Mouse (Mus musculus): ENCODE measurements around the gene Ctnna2. TPM values are rescaled to one million over a fixed set of nuclear protein-coding genes. Genes with fewer than 3 reads are reported as not detected.

Gene Ctnna2
- polyA plus RNA-seq, 1 experiment from 2014 or later: not detected

- no peak overlapping the region for H3K27ac ChIP-seq (ENCODE audit: low read depth)
- 74% methylated on average over 5 of the region's 5 CpGs for WGBS (ENCODE audit: insufficient replicate concordance)
- H3K4me1 ChIP-seq (ENCODE audit: insufficient read depth): no peaks in the 10 kb centered on the region
- no peak overlapping the region for H3K9ac ChIP-seq (replicated peaks)
- no peak for ATAC-seq
- no peak for TF ChIP-seq EP300 (IDR thresholded peaks at IDR 0.05; ENCODE audit: low read depth)
- H3K4me2 ChIP-seq (ENCODE audit: low read depth, low read length): no peak overlapping the region
- no peaks in the 10 kb centered on the region for H3K36me3 ChIP-seq (replicated peaks; ENCODE audit: insufficient read depth, low read length)
- DNase-seq: no peak
- no peak overlapping the region for H3K4me3 ChIP-seq (ENCODE audit: low read depth, low read length)
- H3K9me3 ChIP-seq (ENCODE audit: low read length): no peaks in the 10 kb centered on the region
- no peaks in the 10 kb centered on the region for H3K27me3 ChIP-seq (ENCODE audit: insufficient read depth, low read length)
These were observed 700.7 kb downstream of the Ctnna2 start for GRCm38 (mm10) chr6:77278794-77279193.

GRCm38 (mm10) chr6:77265163-77265562 is 714.3 kb downstream of the Ctnna2 start:
- no peak for DNase-seq
- Histone ChIP-seq H3K4me1 (ENCODE audit: insufficient read depth) (no peaks in the 10 kb centered on the region), H3K4me3 (ENCODE audit: low read depth, low read length) (no peak overlapping the region), H3K27ac (ENCODE audit: low read depth) (no peak overlapping the region), H3K9me3 (ENCODE audit: low read length) (no peaks in the 10 kb centered on the region), H3K9ac (replicated peaks) (no peak overlapping the region), H3K27me3 (ENCODE audit: insufficient read depth, low read length) (no peaks in the 10 kb centered on the region), H3K4me2 (ENCODE audit: low read depth, low read length) (no peak overlapping the region), H3K36me3 (replicated peaks; ENCODE audit: insufficient read depth, low read length) (no peaks in the 10 kb centered on the region)
- no peak for ATAC-seq
- TF ChIP-seq EP300 (IDR thresholded peaks at IDR 0.05; ENCODE audit: low read depth) (no peak), CTCF (IDR thresholded peaks at IDR 0.05; ENCODE audit: low read depth) (no peak)
- 42% methylated on average over 3 of the region's 3 CpGs for WGBS (ENCODE audit: insufficient replicate concordance)

- no peak overlapping the region for H3K4me2 ChIP-seq (ENCODE audit: low read depth, low read length)
- no peak overlapping the region for H3K9ac ChIP-seq (replicated peaks)
- no peak overlapping the region for H3K27ac ChIP-seq (ENCODE audit: low read depth)
- no peak overlapping the region for H3K4me3 ChIP-seq (ENCODE audit: low read depth, low read length)
- ATAC-seq: no peak
- DNase-seq: no peak
- H3K9me3 ChIP-seq (ENCODE audit: low read length): no peaks in the 10 kb centered on the region
- H3K36me3 ChIP-seq (replicated peaks; ENCODE audit: insufficient read depth, low read length): no peaks in the 10 kb centered on the region
- TF ChIP-seq CTCF (IDR thresholded peaks at IDR 0.05; ENCODE audit: low read depth) (peak; percentile 29), EP300 (IDR thresholded peaks at IDR 0.05; ENCODE audit: low read depth) (no peak)
- 44% methylated on average over 7 of the region's 7 CpGs for WGBS (ENCODE audit: insufficient replicate concordance)
- H3K27me3 ChIP-seq (ENCODE audit: insufficient read depth, low read length): no peaks in the 10 kb centered on the region
- H3K4me1 ChIP-seq (ENCODE audit: insufficient read depth): no peaks in the 10 kb centered on the region
These were observed 722.0 kb downstream of the Ctnna2 start for GRCm38 (mm10) chr6:77257358-77258105.

- Histone ChIP-seq H3K4me2 (ENCODE audit: low read depth, low read length) (no peak overlapping the region), H3K9ac (replicated peaks) (no peak overlapping the region), H3K4me1 (ENCODE audit: insufficient read depth) (no peaks in the 10 kb centered on the region), H3K27me3 (ENCODE audit: insufficient read depth, low read length) (no peaks in the 10 kb centered on the region), H3K27ac (ENCODE audit: low read depth) (no peak overlapping the region), H3K9me3 (ENCODE audit: low read length) (no peaks in the 10 kb centered on the region), H3K4me3 (ENCODE audit: low read depth, low read length) (no peak overlapping the region), H3K36me3 (replicated peaks; ENCODE audit: insufficient read depth, low read length) (no peaks in the 10 kb centered on the region)
- ATAC-seq (no peak), DNase-seq (no peak)
- no peak for TF ChIP-seq CTCF (IDR thresholded peaks at IDR 0.05; ENCODE audit: low read depth)
- no peak for TF ChIP-seq EP300 (IDR thresholded peaks at IDR 0.05; ENCODE audit: low read depth)
- WGBS (ENCODE audit: insufficient replicate concordance): 82% methylated on average over 4 of the region's 4 CpGs
These were observed 723.2 kb downstream of the Ctnna2 start for GRCm38 (mm10) chr6:77256348-77256747.

GRCm38 (mm10) chr6:77253480-77253879 is 726.0 kb downstream of the Ctnna2 start:
- 77% methylated on average over 5 of the region's 5 CpGs for WGBS (ENCODE audit: insufficient replicate concordance)
- Histone ChIP-seq H3K27me3 (ENCODE audit: insufficient read depth, low read length) (no peaks in the 10 kb centered on the region), H3K27ac (ENCODE audit: low read depth) (no peak overlapping the region), H3K9ac (replicated peaks) (no peak overlapping the region), H3K4me3 (ENCODE audit: low read depth, low read length) (no peak overlapping the region), H3K4me2 (ENCODE audit: low read depth, low read length) (no peak overlapping the region), H3K9me3 (ENCODE audit: low read length) (no peaks in the 10 kb centered on the region), H3K4me1 (ENCODE audit: insufficient read depth) (no peaks in the 10 kb centered on the region), H3K36me3 (replicated peaks; ENCODE audit: insufficient read depth, low read length) (no peaks in the 10 kb centered on the region)
- DNase-seq (no peak), ATAC-seq (no peak)
- TF ChIP-seq EP300 (IDR thresholded peaks at IDR 0.05; ENCODE audit: low read depth) (no peak), CTCF (IDR thresholded peaks at IDR 0.05; ENCODE audit: low read depth) (no peak)

GRCm38 (mm10) chr6:77243541-77244231 is 735.8 kb downstream of the Ctnna2 start:
- Histone ChIP-seq H3K36me3 (replicated peaks; ENCODE audit: insufficient read depth, low read length) (no peaks in the 10 kb centered on the region), H3K4me1 (ENCODE audit: insufficient read depth) (no peaks in the 10 kb centered on the region), H3K27ac (ENCODE audit: low read depth) (no peak overlapping the region), H3K4me3 (ENCODE audit: low read depth, low read length) (no peak overlapping the region), H3K4me2 (ENCODE audit: low read depth, low read length) (no peak overlapping the region), H3K9ac (replicated peaks) (no peak overlapping the region), H3K9me3 (ENCODE audit: low read length) (no peaks in the 10 kb centered on the region), H3K27me3 (ENCODE audit: insufficient read depth, low read length) (peaks cover 30% of the 10 kb centered on the region)
- WGBS (ENCODE audit: insufficient replicate concordance): 2% methylated on average over 43 of the region's 43 CpGs
- TF ChIP-seq CTCF (IDR thresholded peaks at IDR 0.05; ENCODE audit: low read depth) (no peak), EP300 (IDR thresholded peaks at IDR 0.05; ENCODE audit: low read depth) (no peak)
- no peak for ATAC-seq
- peak; percentile 12 for DNase-seq

Measured in liver, postnatal 0 days (tissue).